Mouse (Mus musculus): ENCODE data around the gene Alcam. TPM values are rescaled to one million over a fixed set of nuclear protein-coding genes. Genes with fewer than 3 reads are reported as not detected.

Gene Alcam
- polyA plus RNA-seq, 1 experiment from 2014 or later, result 11.9 TPM

- H3K9ac ChIP-seq, result no peak overlapping the region
These were observed 211.7 kb downstream of the Alcam start for GRCm38 (mm10) chr16:52242144-52242543.

DNA sequence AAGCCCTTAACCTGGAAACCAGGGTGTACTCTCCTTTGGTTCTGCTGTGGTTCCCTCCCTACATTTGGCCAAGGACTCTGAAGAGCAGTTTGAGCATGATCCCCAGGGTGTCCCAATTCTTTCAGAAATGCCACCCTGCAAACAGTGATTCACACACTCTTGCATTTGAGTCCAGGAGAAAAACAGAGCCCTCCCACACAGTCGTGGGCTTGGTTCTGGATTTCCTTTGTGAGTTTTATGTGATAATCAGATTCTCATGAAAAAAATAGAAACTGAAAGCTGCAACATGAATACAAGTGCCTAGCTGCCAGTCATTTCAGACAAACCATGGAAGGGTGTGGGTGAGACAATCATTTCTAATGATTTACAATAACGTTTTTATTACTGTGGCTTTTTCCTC is 223.9 kb downstream of the Alcam start:
- Histone ChIP-seq H3K9me3 (no peaks in the 10 kb centered on the region), H3K27ac (replicated peaks) (no peak overlapping the region), H3K4me3 (no peak overlapping the region), H3K4me1 (no peaks in the 10 kb centered on the region), H3K9ac (no peak overlapping the region), H3K27me3 (replicated peaks) (no peaks in the 10 kb centered on the region), H3K36me3 (no peaks in the 10 kb centered on the region), H3K4me2 (no peak overlapping the region)
- no peak for ATAC-seq (ENCODE audit: extremely low read depth, insufficient number of reproducible peaks, low FRiP score, low TSS enrichment)
- 56% methylated on average over 2 of the region's 2 CpGs for WGBS

More at GRCm38 (mm10) chr16:52242144-52242543, 211.7 kb downstream of the Alcam start:
- ATAC-seq (ENCODE audit: extremely low read depth, insufficient number of reproducible peaks, low FRiP score, low TSS enrichment), result no peak
- no peak overlapping the region for H3K4me2 ChIP-seq
- no peak overlapping the region for H3K27ac ChIP-seq (replicated peaks)
- H3K27me3 ChIP-seq (replicated peaks), result no peaks in the 10 kb centered on the region
- no peak overlapping the region for H3K4me3 ChIP-seq
- no peaks in the 10 kb centered on the region for H3K4me1 ChIP-seq
- H3K36me3 ChIP-seq, result no peaks in the 10 kb centered on the region
- no peaks in the 10 kb centered on the region for H3K9me3 ChIP-seq
- 80% methylated on average over 2 of the region's 2 CpGs for WGBS

DNA sequence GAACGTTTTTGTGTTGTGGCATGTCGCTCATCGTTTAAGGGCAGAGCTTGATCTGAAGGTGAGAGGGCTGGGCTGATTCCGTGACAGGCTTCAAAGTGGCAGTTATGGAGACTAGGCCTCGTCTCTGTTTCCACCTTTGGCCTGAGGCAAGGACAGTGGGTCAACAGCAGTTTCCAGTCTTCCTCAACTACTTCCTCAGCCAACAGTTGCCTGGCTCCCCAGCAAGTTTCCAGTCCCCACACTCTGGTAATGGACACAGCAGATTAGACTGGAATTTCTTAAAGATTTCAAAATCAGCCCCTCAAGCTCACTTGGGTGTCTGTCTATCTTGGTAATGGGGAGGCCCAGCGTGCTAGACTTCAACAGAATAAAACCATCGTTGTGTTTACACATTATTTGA is 224.4 kb downstream of the Alcam start:
- WGBS, result 60% methylated on average over 7 of the region's 7 CpGs
- Histone ChIP-seq H3K4me2 (no peak overlapping the region), H3K36me3 (no peaks in the 10 kb centered on the region), H3K27ac (replicated peaks) (no peak overlapping the region), H3K9ac (no peak overlapping the region), H3K4me1 (no peaks in the 10 kb centered on the region), H3K27me3 (replicated peaks) (no peaks in the 10 kb centered on the region), H3K9me3 (no peaks in the 10 kb centered on the region), H3K4me3 (no peak overlapping the region)
- ATAC-seq (ENCODE audit: extremely low read depth, insufficient number of reproducible peaks, low FRiP score, low TSS enrichment), result no peak

- no peak overlapping the region for H3K4me3 ChIP-seq
- H3K27ac ChIP-seq (replicated peaks), result no peak overlapping the region
- no peak overlapping the region for H3K4me2 ChIP-seq
- H3K27me3 ChIP-seq (replicated peaks), result no peaks in the 10 kb centered on the region
- 0 out of 2 replicates have a peak, but pooled peaks cover 4% of the 10 kb centered on the region for H3K4me1 ChIP-seq
- H3K36me3 ChIP-seq, result no peaks in the 10 kb centered on the region
- 70% methylated on average over 4 of the region's 4 CpGs for WGBS
- no peaks in the 10 kb centered on the region for H3K9me3 ChIP-seq
- H3K9ac ChIP-seq, result no peak overlapping the region
- ATAC-seq (ENCODE audit: extremely low read depth, insufficient number of reproducible peaks, low FRiP score, low TSS enrichment), result no peak
These were observed 231.0 kb downstream of the Alcam start for GRCm38 (mm10) chr16:52222896-52223295.

DNA sequence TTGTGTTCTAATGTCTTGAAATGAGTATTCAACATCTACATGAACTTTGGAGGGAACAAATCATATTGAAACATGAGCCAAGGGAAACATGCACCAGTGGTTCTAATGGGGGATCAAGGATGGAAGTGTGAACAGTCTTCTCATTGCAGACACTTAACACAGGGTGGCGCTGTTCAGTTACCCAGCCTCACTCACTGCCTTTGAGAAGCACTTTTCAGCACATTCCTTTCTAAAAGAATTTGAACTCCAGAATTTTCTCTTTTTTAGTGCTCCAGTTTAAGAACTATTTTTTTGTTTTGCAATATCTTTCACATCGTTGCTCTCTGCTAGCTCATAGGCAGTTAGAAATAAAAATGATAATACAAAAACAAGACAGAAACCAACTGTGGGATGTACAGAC is 234.8 kb downstream of the Alcam start:
- H3K27me3 ChIP-seq (replicated peaks), result no peaks in the 10 kb centered on the region
- no peak overlapping the region for H3K4me2 ChIP-seq
- H3K36me3 ChIP-seq, result no peaks in the 10 kb centered on the region
- H3K4me1 ChIP-seq, result peaks cover 10% of the 10 kb centered on the region
- no peak for ATAC-seq (ENCODE audit: extremely low read depth, insufficient number of reproducible peaks, low FRiP score, low TSS enrichment)
- no peak overlapping the region for H3K9ac ChIP-seq
- no peak overlapping the region for H3K27ac ChIP-seq (replicated peaks)
- 16% methylated on average over 2 of the region's 2 CpGs for WGBS
- H3K9me3 ChIP-seq, result no peaks in the 10 kb centered on the region
- H3K4me3 ChIP-seq, result no peak overlapping the region

GRCm38 (mm10) chr16:52210844-52211606 is 242.8 kb downstream of the Alcam start:
- WGBS, result 85% methylated on average over 8 of the region's 8 CpGs

GRCm38 (mm10) chr16:52200107-52200506 is 253.8 kb downstream of the Alcam start:
- no peak overlapping the region for H3K4me3 ChIP-seq
- H3K36me3 ChIP-seq, result peaks cover 39% of the 10 kb centered on the region
- no peak overlapping the region for H3K9ac ChIP-seq
- no peaks in the 10 kb centered on the region for H3K9me3 ChIP-seq
- H3K27ac ChIP-seq (replicated peaks), result no peak overlapping the region
- H3K4me2 ChIP-seq, result no peak overlapping the region
- peaks cover 4% of the 10 kb centered on the region; the same call in 1 of the 2 replicates for H3K4me1 ChIP-seq
- H3K27me3 ChIP-seq (replicated peaks), result no peaks in the 10 kb centered on the region
- WGBS, result 90% methylated on average over 7 of the region's 7 CpGs
- ATAC-seq (ENCODE audit: extremely low read depth, insufficient number of reproducible peaks, low FRiP score, low TSS enrichment), result no peak

More at GRCm38 (mm10) chr16:52210844-52211606, 242.8 kb downstream of the Alcam start:
- peaks cover 3% of the 10 kb centered on the region for H3K36me3 ChIP-seq
- H3K4me1 ChIP-seq, result peaks cover 6% of the 10 kb centered on the region
- H3K4me2 ChIP-seq, result no peak overlapping the region
- H3K9ac ChIP-seq, result no peak overlapping the region
- no peak overlapping the region for H3K27ac ChIP-seq (replicated peaks)
- ATAC-seq (ENCODE audit: extremely low read depth, insufficient number of reproducible peaks, low FRiP score, low TSS enrichment), result no peak
- H3K4me3 ChIP-seq, result no peak overlapping the region
- no peaks in the 10 kb centered on the region for H3K9me3 ChIP-seq
- no peaks in the 10 kb centered on the region for H3K27me3 ChIP-seq (replicated peaks)

All from heart, embryonic 13.5 days (tissue).